Mouse (Mus musculus) liver, embryonic 11.5 days (tissue): ENCODE results near the gene Nod1. TPM values are rescaled to one million over a fixed set of nuclear protein-coding genes. Genes with fewer than 3 reads are reported as not detected.

Source experiments
- ATAC-seq: fragments of 200-750 bp; cut with Nextera tagmentation; replicated peaks from 2 replicates; pipeline ENCODE4 v1.8.0; 2017; ENCODE audit warnings: moderate number of reproducible peaks, mild to moderate bottlenecking, moderate TSS enrichment, moderate library complexity; ENCODE audit not compliant: low FRiP score
- DNase-seq: peaks from one replicate; pipeline ENCODE4 v3.0.0-alpha.2; 2017; ENCODE audit warnings: low spot score
- H3K27ac ChIP-seq: fragments of 300-500 bp; sonication (generic); 2 replicates; pipeline ENCODE4 v1.5.1; 2014; ENCODE audit warnings: mild to moderate bottlenecking, low read depth, low read length, control low read depth
- H3K27me3 ChIP-seq: fragments of 300-500 bp; sonication (generic); replicated peaks from 2 replicates; pipeline ENCODE4 v1.6.1; 2014; ENCODE audit warnings: low read length, mixed read lengths; ENCODE audit not compliant: control insufficient read depth, insufficient read depth
- H3K36me3 ChIP-seq: fragments of 300-500 bp; sonication (generic); 2 replicates; pipeline ENCODE4 v1.6.1; 2014; ENCODE audit warnings: mild to moderate bottlenecking, low read length, moderate library complexity, mixed read lengths; ENCODE audit not compliant: control insufficient read depth, insufficient read depth
- H3K4me1 ChIP-seq: fragments of 300-500 bp; sonication (generic); replicated peaks from 2 replicates; pipeline ENCODE4 v1.6.1; 2014; ENCODE audit warnings: low read length, mixed read lengths; ENCODE audit not compliant: control insufficient read depth, insufficient read depth
- H3K4me2 ChIP-seq: fragments of 300-500 bp; sonication (generic); 2 replicates; pipeline ENCODE4 v1.6.1; 2014; ENCODE audit warnings: mild to moderate bottlenecking, control low read depth, moderate library complexity
- H3K4me3 ChIP-seq: fragments of 300-500 bp; sonication (generic); 2 replicates; pipeline ENCODE4 v1.5.1; 2014; ENCODE audit warnings: low read depth, low read length, control low read depth
- H3K9ac ChIP-seq: fragments of 300-500 bp; sonication (generic); 2 replicates; pipeline ENCODE4 v1.6.1; 2014; ENCODE audit warnings: low read depth, low read length, control low read depth
- H3K9me3 ChIP-seq: fragments of 300-500 bp; sonication (generic); 2 replicates; pipeline ENCODE4 v1.6.1; 2016; ENCODE audit warnings: low read length, inconsistent platforms, mixed read lengths; ENCODE audit not compliant: control insufficient read depth
- WGBS: fragments of 180-500 bp; shearing (Covaris S2); extraction: QIAGEN DNeasy Blood & Tissue Kit; methylation state at CpG from one replicate; pipeline ENCODE4 v1.1.7; 2014; 5-methylcytosine and 5-hydroxymethylcytosine counted together
- polyA plus RNA-seq: library from polyadenylated mRNA; unstranded; fragments of >200 nt; fragmentation: Nextera tagmentation; extraction: Ambion mirVana; gene quantifications from 2 replicates; pipeline ENCODE4 v1.2.1, GENCODE M21; 2014

Nod1 gene
- polyA plus RNA-seq, 1 experiment from 2014 or later, result 2.9 TPM

GRCm38 (mm10) chr6:54927946-54928345 lies 44.5 kb downstream of the Nod1 start:
- Histone ChIP-seq H3K4me2 (no peak overlapping the region), H3K9ac (no peak overlapping the region), H3K4me1 (no peaks in the 10 kb centered on the region), H3K27me3 (no peaks in the 10 kb centered on the region), H3K27ac (no peak overlapping the region), H3K9me3 (no peaks in the 10 kb centered on the region), H3K36me3 (no peaks in the 10 kb centered on the region), H3K4me3 (no peak overlapping the region)
- ATAC-seq (no peak), DNase-seq (no peak)
- WGBS, result 83% methylated on average over 6 of the region's 6 CpGs

GRCm38 (mm10) chr6:54926899-54927298 lies 45.5 kb downstream of the Nod1 start:
- no peak overlapping the region for H3K27ac ChIP-seq
- no peak overlapping the region for H3K4me3 ChIP-seq
- H3K4me2 ChIP-seq, result no peak overlapping the region
- H3K9me3 ChIP-seq, result no peaks in the 10 kb centered on the region
- no peak for DNase-seq
- no peaks in the 10 kb centered on the region for H3K36me3 ChIP-seq
- ATAC-seq, result no peak
- H3K4me1 ChIP-seq, result no peaks in the 10 kb centered on the region
- H3K9ac ChIP-seq, result no peak overlapping the region
- no peaks in the 10 kb centered on the region for H3K27me3 ChIP-seq
- WGBS, result 51% methylated on average over 2 of the region's 2 CpGs

- Histone ChIP-seq H3K4me3 (no peak overlapping the region), H3K36me3 (no peaks in the 10 kb centered on the region), H3K27ac (no peak overlapping the region), H3K9ac (no peak overlapping the region), H3K4me1 (no peaks in the 10 kb centered on the region), H3K9me3 (no peaks in the 10 kb centered on the region), H3K4me2 (no peak overlapping the region), H3K27me3 (no peaks in the 10 kb centered on the region)
- 47% methylated on average over 7 of the region's 7 CpGs for WGBS
- no peak for ATAC-seq
- no peak for DNase-seq
Measured at GRCm38 (mm10) chr6:54925736-54926440, 46.5 kb downstream of the Nod1 start.

- Histone ChIP-seq H3K36me3 (no peaks in the 10 kb centered on the region), H3K9ac (no peak overlapping the region), H3K4me1 (no peaks in the 10 kb centered on the region), H3K27ac (no peak overlapping the region), H3K4me2 (no peak overlapping the region), H3K4me3 (no peak overlapping the region), H3K9me3 (no peaks in the 10 kb centered on the region), H3K27me3 (no peaks in the 10 kb centered on the region)
- no peak for DNase-seq
- ATAC-seq, result no peak
- 91% methylated on average over 16 of the region's 16 CpGs for WGBS
Measured at GRCm38 (mm10) chr6:54924538-54924937, 47.9 kb downstream of the Nod1 start.

GRCm38 (mm10) chr6:54918521-54918920 lies 53.9 kb downstream of the Nod1 start:
- Histone ChIP-seq H3K36me3 (no peaks in the 10 kb centered on the region), H3K9ac (no peak overlapping the region), H3K27ac (no peak overlapping the region), H3K27me3 (no peaks in the 10 kb centered on the region), H3K9me3 (no peaks in the 10 kb centered on the region), H3K4me2 (no peak overlapping the region), H3K4me1 (no peaks in the 10 kb centered on the region), H3K4me3 (no peak overlapping the region)
- 83% methylated on average over 5 of the region's 5 CpGs for WGBS
- ATAC-seq (no peak), DNase-seq (no peak)

GRCm38 (mm10) chr6:54917523-54917922 lies 54.9 kb downstream of the Nod1 start:
- Histone ChIP-seq H3K4me3 (no peak overlapping the region), H3K4me2 (no peak overlapping the region), H3K9me3 (no peaks in the 10 kb centered on the region), H3K27ac (no peak overlapping the region), H3K27me3 (no peaks in the 10 kb centered on the region), H3K36me3 (no peaks in the 10 kb centered on the region), H3K9ac (no peak overlapping the region), H3K4me1 (no peaks in the 10 kb centered on the region)
- ATAC-seq, result no peak
- 25% methylated on average over 4 of the region's 4 CpGs for WGBS
- no peak for DNase-seq

- no peak for DNase-seq
- Histone ChIP-seq H3K9me3 (no peaks in the 10 kb centered on the region), H3K9ac (no peak overlapping the region), H3K36me3 (no peaks in the 10 kb centered on the region), H3K4me3 (no peak overlapping the region), H3K4me2 (no peak overlapping the region), H3K27ac (no peak overlapping the region), H3K4me1 (no peaks in the 10 kb centered on the region), H3K27me3 (no peaks in the 10 kb centered on the region)
- no peak for ATAC-seq
- WGBS, result 69% methylated on average over 4 of the region's 4 CpGs
Measured at GRCm38 (mm10) chr6:54916941-54917340, 55.5 kb downstream of the Nod1 start.

GRCm38 (mm10) chr6:54916163-54916562 lies 56.2 kb downstream of the Nod1 start:
- H3K36me3 ChIP-seq, result no peaks in the 10 kb centered on the region
- no peak overlapping the region for H3K27ac ChIP-seq
- no peaks in the 10 kb centered on the region for H3K27me3 ChIP-seq
- 49% methylated on average over 4 of the region's 4 CpGs for WGBS
- no peak overlapping the region for H3K4me2 ChIP-seq
- ATAC-seq, result no peak
- no peak overlapping the region for H3K4me3 ChIP-seq
- H3K9me3 ChIP-seq, result no peaks in the 10 kb centered on the region
- no peak overlapping the region for H3K9ac ChIP-seq
- DNase-seq, result no peak
- no peaks in the 10 kb centered on the region for H3K4me1 ChIP-seq

- H3K27me3 ChIP-seq, result no peaks in the 10 kb centered on the region
- ATAC-seq, result no peak
- H3K4me2 ChIP-seq, result no peak overlapping the region
- no peak overlapping the region for H3K27ac ChIP-seq
- H3K4me1 ChIP-seq, result no peaks in the 10 kb centered on the region
- no peaks in the 10 kb centered on the region for H3K36me3 ChIP-seq
- H3K9me3 ChIP-seq, result no peaks in the 10 kb centered on the region
- DNase-seq, result no peak
- no peak overlapping the region for H3K4me3 ChIP-seq
- H3K9ac ChIP-seq, result no peak overlapping the region
- 91% methylated on average over 4 of the region's 4 CpGs for WGBS
Measured at GRCm38 (mm10) chr6:54914977-54915376, 57.4 kb downstream of the Nod1 start.
